Mouse (Mus musculus): ENCODE measurements around the gene Dock9. TPM values are rescaled to one million over a fixed set of nuclear protein-coding genes. Genes with fewer than 3 reads are reported as not detected.

The Dock9 gene
- polyA plus RNA-seq, 1 experiment from 2014 or later = 8.5 TPM

- ATAC-seq = no peak
- no peaks in the 10 kb centered on the region for H3K27me3 ChIP-seq (replicated peaks; ENCODE audit: control insufficient read depth, insufficient read depth, low read length)
- no peaks in the 10 kb centered on the region for H3K36me3 ChIP-seq (ENCODE audit: control insufficient read depth, insufficient read depth, low read length)
- no peaks in the 10 kb centered on the region for H3K9me3 ChIP-seq (replicated peaks; ENCODE audit: control insufficient read depth, low read length)
- no peak overlapping the region for H3K9ac ChIP-seq (ENCODE audit: low read length)
- no peak for DNase-seq (ENCODE audit: low spot score)
- H3K4me3 ChIP-seq (ENCODE audit: low read depth, low read length) = no peak overlapping the region
- no peaks in the 10 kb centered on the region for H3K4me1 ChIP-seq (ENCODE audit: control insufficient read depth, insufficient read depth, low read length)
- no peak overlapping the region for H3K4me2 ChIP-seq (ENCODE audit: low read length)
- no peak overlapping the region for H3K27ac ChIP-seq (ENCODE audit: low read depth, low read length)
- WGBS = 87% methylated on average over 6 of the region's 6 CpGs
Observed at GRCm38 (mm10) chr14:121647693-121648092, 149.9 kb downstream of the Dock9 start.

DNA sequence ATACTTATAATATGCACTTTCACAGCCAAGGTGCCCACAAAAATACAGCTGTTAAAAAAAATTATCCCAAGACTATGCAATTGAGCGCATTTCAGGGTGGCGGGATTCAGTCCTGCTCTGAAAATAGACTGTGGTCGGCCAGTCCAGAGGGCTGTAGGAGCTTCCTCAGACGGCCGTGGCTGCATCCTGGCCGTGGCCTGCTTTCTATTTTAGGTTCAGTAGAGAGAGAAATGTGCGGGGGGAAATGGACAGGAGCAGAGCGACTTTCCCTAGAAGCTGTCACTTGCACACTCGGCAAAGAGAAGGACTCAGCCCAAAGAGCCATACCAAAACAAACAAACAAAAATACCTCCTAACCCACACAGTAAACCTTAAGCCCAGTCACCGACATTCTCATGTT lies 151.0 kb downstream of the Dock9 start:
- ATAC-seq (no peak), DNase-seq (ENCODE audit: low spot score) (no peak)
- H3K9ac ChIP-seq (ENCODE audit: low read length) = no peak overlapping the region
- no peaks in the 10 kb centered on the region for H3K4me1 ChIP-seq (ENCODE audit: control insufficient read depth, insufficient read depth, low read length)
- no peak overlapping the region for H3K4me2 ChIP-seq (ENCODE audit: low read length)
- H3K36me3 ChIP-seq (ENCODE audit: control insufficient read depth, insufficient read depth, low read length) = no peaks in the 10 kb centered on the region
- H3K27ac ChIP-seq (ENCODE audit: low read depth, low read length) = no peak overlapping the region
- 90% methylated on average over 10 of the region's 10 CpGs for WGBS
- H3K4me3 ChIP-seq (ENCODE audit: low read depth, low read length) = no peak overlapping the region
- no peaks in the 10 kb centered on the region for H3K27me3 ChIP-seq (replicated peaks; ENCODE audit: control insufficient read depth, insufficient read depth, low read length)
- H3K9me3 ChIP-seq (replicated peaks; ENCODE audit: control insufficient read depth, low read length) = no peaks in the 10 kb centered on the region

- no peaks in the 10 kb centered on the region for H3K36me3 ChIP-seq (ENCODE audit: control insufficient read depth, insufficient read depth, low read length)
- no peak overlapping the region for H3K9ac ChIP-seq (ENCODE audit: low read length)
- ATAC-seq (no peak), DNase-seq (ENCODE audit: low spot score) (no peak)
- 75% methylated on average over 2 of the region's 2 CpGs for WGBS
- H3K9me3 ChIP-seq (replicated peaks; ENCODE audit: control insufficient read depth, low read length) = no peaks in the 10 kb centered on the region
- no peaks in the 10 kb centered on the region for H3K4me1 ChIP-seq (ENCODE audit: control insufficient read depth, insufficient read depth, low read length)
- H3K4me2 ChIP-seq (ENCODE audit: low read length) = no peak overlapping the region
- H3K27ac ChIP-seq (ENCODE audit: low read depth, low read length) = no peak overlapping the region
- no peaks in the 10 kb centered on the region for H3K27me3 ChIP-seq (replicated peaks; ENCODE audit: control insufficient read depth, insufficient read depth, low read length)
- no peak overlapping the region for H3K4me3 ChIP-seq (ENCODE audit: low read depth, low read length)
Observed at GRCm38 (mm10) chr14:121644302-121644701, 153.3 kb downstream of the Dock9 start.

GRCm38 (mm10) chr14:121641271-121641670 lies 156.4 kb downstream of the Dock9 start:
- 88% methylated on average over 7 of the region's 7 CpGs for WGBS
- Histone ChIP-seq H3K36me3 (ENCODE audit: control insufficient read depth, insufficient read depth, low read length) (no peaks in the 10 kb centered on the region; the same call in 1 of the 2 replicates), H3K9ac (ENCODE audit: low read length) (no peak overlapping the region), H3K4me1 (ENCODE audit: control insufficient read depth, insufficient read depth, low read length) (no peaks in the 10 kb centered on the region), H3K27me3 (replicated peaks; ENCODE audit: control insufficient read depth, insufficient read depth, low read length) (no peaks in the 10 kb centered on the region), H3K4me2 (ENCODE audit: low read length) (no peak overlapping the region), H3K4me3 (ENCODE audit: low read depth, low read length) (no peak overlapping the region), H3K27ac (ENCODE audit: low read depth, low read length) (no peak overlapping the region), H3K9me3 (replicated peaks; ENCODE audit: control insufficient read depth, low read length) (no peaks in the 10 kb centered on the region)
- ATAC-seq = no peak
- DNase-seq (ENCODE audit: low spot score) = no peak

DNA sequence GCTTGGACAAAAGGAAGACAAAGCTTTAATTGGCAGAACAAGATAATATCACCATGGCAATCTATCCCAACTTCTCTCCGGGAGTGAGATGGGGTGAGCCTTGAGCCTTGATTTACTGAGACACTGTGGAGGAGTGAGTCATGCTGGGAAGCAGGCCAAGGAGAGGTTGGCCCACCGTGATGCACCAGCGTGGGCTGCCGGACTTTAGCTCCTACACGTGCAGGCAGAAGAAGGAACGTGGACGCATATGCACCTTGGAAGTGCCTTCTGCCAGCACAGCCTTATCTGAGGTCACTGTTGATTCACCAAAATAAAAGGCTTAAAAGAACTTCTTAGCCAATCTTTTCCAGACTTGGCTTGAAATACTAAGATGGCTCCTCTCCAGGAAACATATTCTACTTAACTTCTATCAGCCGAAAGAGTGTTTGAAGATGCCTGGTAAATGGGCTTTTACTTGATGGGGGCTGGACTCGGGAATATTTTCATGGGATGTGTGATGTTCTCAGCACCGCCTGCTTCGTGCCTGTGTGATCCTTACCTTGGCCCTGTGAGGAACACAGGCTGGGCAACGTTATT lies 160.6 kb downstream of the Dock9 start:
- Histone ChIP-seq H3K4me2 (ENCODE audit: low read length) (no peak overlapping the region), H3K9me3 (replicated peaks; ENCODE audit: control insufficient read depth, low read length) (no peaks in the 10 kb centered on the region), H3K4me3 (ENCODE audit: low read depth, low read length) (no peak overlapping the region), H3K36me3 (ENCODE audit: control insufficient read depth, insufficient read depth, low read length) (no peaks in the 10 kb centered on the region; the same call in 1 of the 2 replicates), H3K4me1 (ENCODE audit: control insufficient read depth, insufficient read depth, low read length) (no peaks in the 10 kb centered on the region), H3K9ac (ENCODE audit: low read length) (no peak overlapping the region), H3K27me3 (replicated peaks; ENCODE audit: control insufficient read depth, insufficient read depth, low read length) (no peaks in the 10 kb centered on the region), H3K27ac (ENCODE audit: low read depth, low read length) (no peak overlapping the region)
- 85% methylated on average over 12 of the region's 12 CpGs for WGBS
- DNase-seq (ENCODE audit: low spot score) (no peak), ATAC-seq (no peak)

DNA sequence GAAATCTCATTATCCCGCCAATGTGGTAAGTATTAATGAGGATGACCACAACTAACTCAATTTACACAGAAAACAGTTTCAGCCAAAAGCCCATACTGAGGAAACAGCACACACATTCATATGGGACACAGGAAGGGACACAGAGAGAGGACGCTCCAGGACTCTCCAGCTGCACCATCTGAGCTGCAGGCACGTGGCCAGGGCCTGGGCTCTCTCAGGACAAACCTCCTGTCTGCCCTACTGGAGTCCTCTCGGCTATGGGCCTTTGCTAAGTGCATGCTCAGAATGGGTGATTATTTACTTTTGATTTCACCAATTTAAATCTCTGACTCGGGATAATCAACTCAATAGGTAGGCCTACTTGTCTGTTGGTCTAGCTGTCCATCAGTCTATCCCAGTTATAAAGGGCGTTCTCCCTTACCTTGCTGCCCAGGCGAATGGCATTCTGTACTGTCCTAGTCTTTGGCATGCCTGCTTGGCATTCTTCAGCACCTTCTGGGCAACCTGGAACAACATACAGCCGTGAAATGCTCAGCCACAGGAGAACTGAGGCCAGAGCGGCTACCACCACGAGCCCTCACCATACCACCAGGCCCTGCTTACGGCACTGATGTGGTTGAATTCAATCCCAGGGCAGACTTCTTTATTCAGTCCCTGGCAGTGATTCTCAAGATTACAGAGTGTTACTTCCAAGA lies 162.8 kb downstream of the Dock9 start:
- Histone ChIP-seq H3K27me3 (replicated peaks; ENCODE audit: control insufficient read depth, insufficient read depth, low read length) (no peaks in the 10 kb centered on the region), H3K4me2 (ENCODE audit: low read length) (no peak overlapping the region), H3K4me1 (ENCODE audit: control insufficient read depth, insufficient read depth, low read length) (no peaks in the 10 kb centered on the region), H3K36me3 (ENCODE audit: control insufficient read depth, insufficient read depth, low read length) (no peaks in the 10 kb centered on the region; the same call in 1 of the 2 replicates), H3K9me3 (replicated peaks; ENCODE audit: control insufficient read depth, low read length) (no peaks in the 10 kb centered on the region), H3K4me3 (ENCODE audit: low read depth, low read length) (no peak overlapping the region), H3K9ac (ENCODE audit: low read length) (no peak overlapping the region), H3K27ac (ENCODE audit: low read depth, low read length) (no peak overlapping the region)
- DNase-seq (ENCODE audit: low spot score) (no peak), ATAC-seq (no peak)
- WGBS = 89% methylated on average over 11 of the region's 11 CpGs

DNA sequence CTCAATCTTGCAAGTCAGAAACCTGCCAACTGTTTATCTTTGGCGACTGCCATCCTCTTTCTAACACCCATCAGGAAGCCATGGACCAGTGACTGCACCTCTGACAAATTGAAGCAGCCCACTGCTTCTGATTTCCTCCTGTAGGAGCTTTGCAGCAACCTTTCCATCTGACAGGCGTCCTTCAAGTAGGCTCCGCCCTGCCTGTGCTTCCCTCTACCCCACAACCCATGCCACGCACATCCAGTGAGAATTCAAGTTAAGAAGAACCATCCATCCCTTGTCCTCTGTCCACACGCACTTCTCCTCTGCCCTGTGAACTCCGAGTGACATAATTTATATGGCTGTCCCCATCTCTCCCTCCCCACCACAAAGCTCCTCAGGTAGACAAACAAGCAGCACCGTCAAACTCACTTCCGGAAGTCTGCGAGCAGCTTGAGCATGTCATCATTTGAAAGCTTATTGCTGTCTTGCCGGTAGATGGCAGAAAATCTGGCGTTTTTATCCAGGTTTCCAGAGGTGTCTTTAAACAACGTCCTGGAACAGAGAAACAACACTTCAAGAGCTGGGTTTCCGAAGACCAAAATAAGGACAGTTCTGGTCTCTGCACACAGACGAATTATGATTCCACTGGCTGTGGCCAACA lies 163.4 kb downstream of the Dock9 start:
- H3K9ac ChIP-seq (ENCODE audit: low read length) = no peak overlapping the region
- no peak overlapping the region for H3K4me3 ChIP-seq (ENCODE audit: low read depth, low read length)
- no peak overlapping the region for H3K27ac ChIP-seq (ENCODE audit: low read depth, low read length)
- no peaks in the 10 kb centered on the region for H3K4me1 ChIP-seq (ENCODE audit: control insufficient read depth, insufficient read depth, low read length)
- DNase-seq (ENCODE audit: low spot score) (no peak), ATAC-seq (no peak)
- H3K27me3 ChIP-seq (replicated peaks; ENCODE audit: control insufficient read depth, insufficient read depth, low read length) = no peaks in the 10 kb centered on the region
- H3K9me3 ChIP-seq (replicated peaks; ENCODE audit: control insufficient read depth, low read length) = no peaks in the 10 kb centered on the region
- WGBS = 85% methylated on average over 14 of the region's 14 CpGs
- H3K36me3 ChIP-seq (ENCODE audit: control insufficient read depth, insufficient read depth, low read length) = no peaks in the 10 kb centered on the region; the same call in 1 of the 2 replicates
- H3K4me2 ChIP-seq (ENCODE audit: low read length) = no peak overlapping the region

GRCm38 (mm10) chr14:121631934-121632333 lies 165.7 kb downstream of the Dock9 start:
- Histone ChIP-seq H3K4me2 (ENCODE audit: low read length) (no peak overlapping the region), H3K9me3 (replicated peaks; ENCODE audit: control insufficient read depth, low read length) (no peaks in the 10 kb centered on the region), H3K27ac (ENCODE audit: low read depth, low read length) (no peak overlapping the region), H3K9ac (ENCODE audit: low read length) (no peak overlapping the region), H3K4me3 (ENCODE audit: low read depth, low read length) (no peak overlapping the region), H3K36me3 (ENCODE audit: control insufficient read depth, insufficient read depth, low read length) (no peaks in the 10 kb centered on the region), H3K27me3 (replicated peaks; ENCODE audit: control insufficient read depth, insufficient read depth, low read length) (no peaks in the 10 kb centered on the region), H3K4me1 (ENCODE audit: control insufficient read depth, insufficient read depth, low read length) (no peaks in the 10 kb centered on the region)
- no peak for DNase-seq (ENCODE audit: low spot score)
- ATAC-seq = no peak
- 95% methylated on average over 8 of the region's 8 CpGs for WGBS

GRCm38 (mm10) chr14:121626741-121627140 lies 170.9 kb downstream of the Dock9 start:
- no peak overlapping the region for H3K27ac ChIP-seq (ENCODE audit: low read depth, low read length)
- H3K27me3 ChIP-seq (replicated peaks; ENCODE audit: control insufficient read depth, insufficient read depth, low read length) = no peaks in the 10 kb centered on the region
- ATAC-seq = peak; percentile 48; the same call in 1 of the 2 replicates
- no peaks in the 10 kb centered on the region for H3K9me3 ChIP-seq (replicated peaks; ENCODE audit: control insufficient read depth, low read length)
- no peak overlapping the region for H3K9ac ChIP-seq (ENCODE audit: low read length)
- no peaks in the 10 kb centered on the region for H3K4me1 ChIP-seq (ENCODE audit: control insufficient read depth, insufficient read depth, low read length)
- peak; percentile 47 for DNase-seq (ENCODE audit: low spot score)
- no peak overlapping the region for H3K4me2 ChIP-seq (ENCODE audit: low read length)
- H3K36me3 ChIP-seq (ENCODE audit: control insufficient read depth, insufficient read depth, low read length) = no peaks in the 10 kb centered on the region
- H3K4me3 ChIP-seq (ENCODE audit: low read depth, low read length) = no peak overlapping the region
- WGBS = 72% methylated on average over 12 of the region's 12 CpGs

All from forebrain, embryonic 14.5 days (tissue).